ENCODE assay signal across 8 mouse cellular contexts in the genomic region with DNA sequence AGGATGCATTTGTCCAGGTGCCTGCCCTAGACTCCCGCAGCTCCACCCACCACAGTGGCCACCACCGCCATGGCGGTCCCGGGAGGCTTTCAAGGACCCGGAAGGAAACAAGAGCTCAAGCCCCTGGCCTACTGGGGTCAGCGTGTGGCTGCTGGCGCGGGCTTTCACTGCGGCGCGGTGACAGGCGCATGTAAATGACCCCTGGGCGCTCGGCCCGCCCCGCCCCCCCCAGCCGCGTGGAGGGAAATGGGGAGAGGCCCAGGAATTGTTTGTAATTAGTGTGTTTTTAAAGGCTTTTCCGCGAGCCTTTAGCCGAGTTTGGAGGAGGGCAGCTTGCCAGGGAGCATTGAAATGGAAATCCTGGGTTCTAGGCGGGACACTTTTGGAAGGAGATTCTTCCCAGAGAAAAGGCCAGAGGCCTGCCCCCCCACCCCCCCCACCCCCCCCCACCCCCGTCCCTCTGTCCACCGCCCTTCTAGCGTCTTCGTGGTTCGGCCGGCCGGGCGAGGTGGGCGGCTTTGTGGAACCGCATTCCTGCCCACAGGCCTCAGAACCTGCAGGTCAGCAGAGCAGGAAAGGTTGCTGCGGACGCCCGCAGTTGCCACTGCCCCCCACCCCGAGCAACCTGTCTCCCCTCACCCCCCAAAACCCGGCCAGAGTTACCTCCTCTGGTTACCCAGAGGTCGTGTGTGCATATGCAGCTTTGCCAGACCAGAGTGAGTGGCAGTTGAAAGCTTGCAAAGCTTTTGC. TPM values are rescaled to one million over a fixed set of nuclear protein-coding genes. Genes with fewer than 3 reads are reported as not detected.
DNase-seq lines count a peak whose midpoint lies in the region; ATAC-seq and TF ChIP-seq lines count a peak whose summit lies in the region.

No protein-coding gene starts in this region.

- H3K4me3 ChIP-seq in kidney, adult 2 months (ENCODE audit: insufficient read depth, low read depth, low read length) = no peak overlapping the region
- no peak overlapping the region for H3K4me3 ChIP-seq in forebrain, embryonic 12.5 days (replicated peaks)
- H3K4me3 ChIP-seq in limb, embryonic 10.5 days = peak overlapping the region; percentile 19; the same call in 1 of the 2 replicates
- no peak overlapping the region for H3K4me3 ChIP-seq in neural tube, embryonic 13.5 days

- H3K4me2 ChIP-seq in forebrain, embryonic 12.5 days = peak overlapping the region; percentile 31
- peak overlapping the region; percentile 38 for H3K4me2 ChIP-seq in neural tube, embryonic 13.5 days

- no peaks in the 10 kb centered on the region for H3K36me3 ChIP-seq in kidney, adult 2 months (ENCODE audit: control insufficient read depth, insufficient read depth, low read length)
- H3K36me3 ChIP-seq in forebrain, embryonic 12.5 days (replicated peaks) = no peaks in the 10 kb centered on the region
- H3K36me3 ChIP-seq in limb, embryonic 10.5 days = no peaks in the 10 kb centered on the region
- H3K36me3 ChIP-seq in neural tube, embryonic 13.5 days = no peaks in the 10 kb centered on the region

- TF ChIP-seq POLR2A in kidney, adult 2 months (IDR thresholded peaks at IDR 0.05; ENCODE audit: low read depth, low read length) = no peak

- no peak overlapping the region for H3K9ac ChIP-seq in forebrain, embryonic 12.5 days
- no peak overlapping the region for H3K9ac ChIP-seq in neural tube, embryonic 13.5 days

- no peaks in the 10 kb centered on the region for H3K9me3 ChIP-seq in forebrain, embryonic 12.5 days
- H3K9me3 ChIP-seq in limb, embryonic 10.5 days (replicated peaks) = no peaks in the 10 kb centered on the region
- H3K9me3 ChIP-seq in neural tube, embryonic 13.5 days = no peaks in the 10 kb centered on the region

- no peaks in the 10 kb centered on the region for H3K4me1 ChIP-seq in kidney, adult 2 months (ENCODE audit: control insufficient read depth, insufficient read depth, low read length)
- peaks cover 17% of the 10 kb centered on the region for H3K4me1 ChIP-seq in forebrain, embryonic 12.5 days
- peaks cover 27% of the 10 kb centered on the region for H3K4me1 ChIP-seq in limb, embryonic 10.5 days
- H3K4me1 ChIP-seq in neural tube, embryonic 13.5 days (replicated peaks) = peaks cover 6% of the 10 kb centered on the region; the same call in 1 of the 2 replicates

- 7% methylated on average over 24 of the region's 38 CpGs for WGBS in kidney, adult 2 months
- 21% methylated on average over 33 of the region's 38 CpGs for WGBS in forebrain, embryonic 12.5 days
- 24% methylated on average over 36 of the region's 38 CpGs for WGBS in limb, embryonic 10.5 days
- WGBS in neural tube, embryonic 13.5 days = 26% methylated on average over 30 of the region's 38 CpGs

- no peak overlapping the region for H3K27ac ChIP-seq in kidney, adult 2 months (ENCODE audit: insufficient read depth, low read depth, low read length)
- peak overlapping the region; percentile 78 for H3K27ac ChIP-seq in forebrain, embryonic 12.5 days
- H3K27ac ChIP-seq in limb, embryonic 10.5 days = peak overlapping the region; percentile 90
- H3K27ac ChIP-seq in neural tube, embryonic 13.5 days (replicated peaks) = no peak overlapping the region

- DNase-seq in kidney, adult 2 months = peak; percentile 44
- no peak for DNase-seq in kidney, adult 8-10 months
- DNase-seq in limb, embryonic 10.5 days (ENCODE audit: low spot score) = peak; percentile 56
- no peak for DNase-seq in gastrocnemius, postnatal 4 days (ENCODE audit: low spot score in 2 of 2)
- DNase-seq in cerebellum, adult 9-10 months = no peak

- no peak for TF ChIP-seq CTCF in kidney, adult 2 months (conservative IDR thresholded peaks at IDR 0.05; ENCODE audit: insufficient read depth, insufficient read length, low read depth, low read length)

- ATAC-seq in forebrain, embryonic 12.5 days (ENCODE audit: low FRiP score) = peak; percentile 70
- ATAC-seq in neural tube, embryonic 13.5 days (ENCODE audit: low read depth) = peak; percentile 62
- ATAC-seq in CD4-positive, CD25-positive, alpha-beta regulatory T cell, adult 4 months = no peak

- H3K27me3 ChIP-seq in kidney, adult 2 months (replicated peaks; ENCODE audit: control insufficient read depth, insufficient read depth, low read length) = no peaks in the 10 kb centered on the region
- H3K27me3 ChIP-seq in forebrain, embryonic 12.5 days = peaks cover 64% of the 10 kb centered on the region
- H3K27me3 ChIP-seq in limb, embryonic 10.5 days (ENCODE audit: low read depth, poor library complexity, severe bottlenecking) = peaks cover 100% of the 10 kb centered on the region
- peaks cover 54% of the 10 kb centered on the region for H3K27me3 ChIP-seq in neural tube, embryonic 13.5 days

RNA-seq across cellular contexts. Expression of gene Pja1, which starts 28.1 kb away (rescaled TPM):
- polyA plus RNA-seq in kidney, adult 2 months (2012; rRNA removed) = 52.0 and 56.2 TPM in 2 replicates
- polyA plus RNA-seq in forebrain, embryonic 12.5 days (2016; fragmentation: Nextera tagmentation; extraction: Ambion mirVana) = 272 and 301 TPM in 2 replicates
- 175 and 184 TPM in 2 replicates for polyA plus RNA-seq in limb, embryonic 10.5 days (2016; fragmentation: Nextera tagmentation; extraction: Ambion mirVana)
- 321 and 339 TPM in 2 replicates for polyA plus RNA-seq in neural tube, embryonic 13.5 days (2015; fragmentation: Nextera tagmentation; extraction: Ambion mirVana)
- total RNA-seq in gastrocnemius, postnatal 4 days (2021) = 10 to 100 TPM; 59.4 to 67.5 TPM
- polyA plus RNA-seq in CD4-positive, CD25-positive, alpha-beta regulatory T cell, adult 4 months (2017; shearing (Covaris generic)) = 10 to 100 TPM; 61.9 to 82.5 TPM

Comparison
In these comparisons a context has a peak if more than half of its experiments do, and no peak if none do; other contexts are left out.
1. DNase-seq: peak in kidney, adult 2 months (single experiment) and limb, embryonic 10.5 days (single experiment); none in kidney, adult 8-10 months (0 of 2), gastrocnemius, postnatal 4 days (0 of 2) and cerebellum, adult 9-10 months (single experiment).
2. H3K27ac ChIP-seq: peak in forebrain, embryonic 12.5 days (single experiment) and limb, embryonic 10.5 days (single experiment); none in kidney, adult 2 months (single experiment) and neural tube, embryonic 13.5 days (single experiment).